Mouse (Mus musculus): ENCODE measurements at regions not wholly inside any gene's neighbourhood (a gene's known extent, or its start where the extent isn't known, plus 50 kb on each side); places are given as distances from the start of the nearest gene placed in this dataset.

- TF ChIP-seq POLR2A (IDR thresholded peaks at IDR 0.05; ENCODE audit: low read depth, low read length), result no peak
- no peak for TF ChIP-seq CTCF (conservative IDR thresholded peaks at IDR 0.05; ENCODE audit: insufficient read depth, insufficient read length, low read depth, low read length)
Observed at GRCm38 (mm10) chr14:98937933-98938332, 56.2 kb downstream of the Rpl36a-ps1 start.

Measured in kidney, adult 2 months (tissue).